Mouse (Mus musculus): ENCODE measurements at regions not wholly inside any gene's neighbourhood (a gene's known extent, or its start where the extent isn't known, plus 50 kb on each side); places are given as distances from the start of the nearest gene placed in this dataset.

DNA sequence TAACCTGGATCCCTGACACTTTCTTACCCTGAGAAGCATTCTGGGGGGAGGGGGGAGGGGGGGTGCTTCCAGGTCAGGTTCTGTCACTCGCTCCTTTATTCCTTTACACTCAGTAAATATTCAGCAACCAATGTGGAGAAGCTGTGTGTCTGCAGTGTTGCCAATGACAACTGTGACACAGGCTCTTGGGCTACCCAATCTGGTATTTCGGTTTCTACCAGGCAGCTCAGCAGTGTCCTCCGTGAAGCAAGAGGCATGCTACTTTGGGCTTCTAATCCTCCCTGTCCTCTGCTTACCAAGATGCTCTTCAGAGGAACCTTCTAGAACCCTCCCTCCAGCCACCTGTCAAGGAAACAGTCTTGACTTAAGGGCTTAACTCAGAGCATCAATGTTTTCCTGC, 290.7 kb downstream of the Emp1 start:
- Histone ChIP-seq H3K27ac (ENCODE audit: control insufficient read depth, insufficient read depth, low read depth, low read length, poor library complexity) (no peak overlapping the region), H3K4me3 (replicated peaks; ENCODE audit: control insufficient read depth, low read depth, low read length) (no peak overlapping the region), H3K4me1 (ENCODE audit: control insufficient read depth, insufficient read depth, low read length) (no peaks in the 10 kb centered on the region)
- TF ChIP-seq CTCF (IDR thresholded peaks at IDR 0.05; ENCODE audit: control insufficient read depth, insufficient read depth, low read length) = no peak
- 80% methylated on average over 3 of the region's 3 CpGs for WGBS

DNA sequence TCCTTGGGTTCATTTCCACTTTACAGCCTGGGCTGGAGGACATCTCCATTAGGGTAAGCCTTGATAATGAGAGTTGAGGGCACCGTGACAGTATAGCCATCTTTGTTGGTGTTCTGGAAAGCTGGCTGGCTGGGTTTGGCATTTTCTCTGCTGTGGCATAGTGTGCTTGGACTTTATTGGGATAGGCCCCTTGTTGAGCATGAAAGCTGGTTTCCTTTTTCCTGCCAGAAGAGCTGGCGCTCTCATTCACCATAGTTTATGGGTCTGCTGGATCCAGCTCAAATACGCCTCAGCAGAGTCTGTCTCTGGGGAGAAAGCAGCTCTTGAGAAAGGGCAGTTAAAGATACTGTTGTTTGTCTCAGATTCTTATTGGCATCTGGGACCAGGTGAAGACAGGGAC, 300.0 kb downstream of the Emp1 start:
- H3K4me1 ChIP-seq (ENCODE audit: control insufficient read depth, insufficient read depth, low read length) = no peaks in the 10 kb centered on the region
- TF ChIP-seq CTCF (IDR thresholded peaks at IDR 0.05; ENCODE audit: control insufficient read depth, insufficient read depth, low read length) (no peak), POLR2A (IDR thresholded peaks at IDR 0.05; ENCODE audit: borderline replicate concordance, control insufficient read depth, low read depth, low read length) (no peak)
- H3K27ac ChIP-seq (ENCODE audit: control insufficient read depth, insufficient read depth, low read depth, low read length, poor library complexity) = no peak overlapping the region
- WGBS = 75% methylated on average over 3 of the region's 3 CpGs
- no peak overlapping the region for H3K4me3 ChIP-seq (replicated peaks; ENCODE audit: control insufficient read depth, low read depth, low read length)

DNA sequence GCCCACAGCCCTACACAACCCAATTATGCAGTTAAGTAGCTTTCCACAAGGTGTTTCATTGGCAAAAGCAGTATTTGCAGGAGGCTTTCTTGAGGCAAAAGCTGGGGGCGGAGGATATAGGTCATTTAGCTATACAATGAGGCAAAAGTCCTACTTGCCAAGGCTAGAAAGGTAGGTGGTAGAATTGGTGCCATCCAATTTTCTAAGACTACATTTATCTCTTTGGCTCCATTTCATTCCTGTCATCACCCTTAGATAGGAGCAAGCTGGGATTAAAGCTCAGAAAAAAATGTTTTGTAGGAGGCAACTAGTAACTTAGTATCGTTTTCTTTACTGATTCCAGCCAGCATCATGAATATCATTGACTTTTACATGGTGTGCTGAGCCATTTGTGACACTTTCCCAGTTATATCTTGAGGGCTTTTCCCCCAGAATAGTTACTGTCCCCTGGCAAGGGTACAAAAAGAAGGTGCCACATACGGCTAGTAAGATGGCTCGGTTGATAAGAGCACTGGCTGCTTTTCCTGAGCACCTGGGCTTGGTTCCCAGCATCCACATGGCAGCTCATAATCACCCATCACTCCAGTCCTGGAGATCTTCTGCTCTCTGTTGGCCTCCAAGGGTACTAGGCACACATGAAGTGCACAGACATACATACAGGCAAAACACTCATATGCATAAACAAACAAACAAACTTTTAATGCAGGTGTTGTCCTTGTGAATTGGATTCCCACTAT, 300.6 kb downstream of the Emp1 start:
- TF ChIP-seq CTCF (IDR thresholded peaks at IDR 0.05; ENCODE audit: control insufficient read depth, insufficient read depth, low read length) (no peak), POLR2A (IDR thresholded peaks at IDR 0.05; ENCODE audit: borderline replicate concordance, control insufficient read depth, low read depth, low read length) (no peak)
- H3K4me1 ChIP-seq (ENCODE audit: control insufficient read depth, insufficient read depth, low read length) = no peaks in the 10 kb centered on the region
- WGBS = 68% methylated on average over 4 of the region's 4 CpGs
- no peak overlapping the region for H3K27ac ChIP-seq (ENCODE audit: control insufficient read depth, insufficient read depth, low read depth, low read length, poor library complexity)
- no peak overlapping the region for H3K4me3 ChIP-seq (replicated peaks; ENCODE audit: control insufficient read depth, low read depth, low read length)
